Mouse (Mus musculus) embryonic facial prominence, embryonic 12.5 days (tissue): ENCODE results near the gene Adprhl2. TPM values are rescaled to one million over a fixed set of nuclear protein-coding genes. Genes with fewer than 3 reads are reported as not detected.

ENCODE experiments used
- polyA plus RNA-seq: library from polyadenylated mRNA; unstranded; fragments of >200 nt; fragmentation: Nextera tagmentation; extraction: Ambion mirVana; gene quantifications from 2 replicates; pipeline ENCODE4 v1.2.1, GENCODE M21; 2016

The Adprhl2 gene
- polyA plus RNA-seq, 1 experiment from 2014 or later, result 91.0 TPM

Other genes starting within 250 kb of the Adprhl2 start
- 42.8 and 45.3 TPM in 2 replicates for gene Lsm10, start 225.1 kb downstream of the Adprhl2 start, polyA plus RNA-seq
- 45.7 and 48.0 TPM in 2 replicates for gene Stk40, start 217.7 kb downstream of the Adprhl2 start, polyA plus RNA-seq
- 68.9 and 69.4 TPM in 2 replicates for gene Eva1b, start 174.0 kb downstream of the Adprhl2 start, polyA plus RNA-seq
- gene Sh3d21, start 158.2 kb downstream of the Adprhl2 start, polyA plus RNA-seq, result 7.0 and 8.4 TPM in 2 replicates
- gene Thrap3, start 118.9 kb downstream of the Adprhl2 start, polyA plus RNA-seq, result 298 and 302 TPM in 2 replicates
- gene Map7d1, start 65.4 kb downstream of the Adprhl2 start, polyA plus RNA-seq, result 95.8 and 102 TPM in 2 replicates
- 113 and 115 TPM in 2 replicates for gene Trappc3, start 59.4 kb downstream of the Adprhl2 start, polyA plus RNA-seq
- gene Col8a2, start 34.9 kb downstream of the Adprhl2 start, polyA plus RNA-seq, result 47.6 and 49.8 TPM in 2 replicates
- 17.0 and 17.8 TPM in 2 replicates for gene Tekt2, start 4.0 kb upstream of the Adprhl2 start, polyA plus RNA-seq
- 19.3 and 19.9 TPM in 2 replicates for gene Ago3, start 107.9 kb upstream of the Adprhl2 start, polyA plus RNA-seq
- 7.0 and 8.4 TPM in 2 replicates for gene Ago1, start 146.9 kb upstream of the Adprhl2 start, polyA plus RNA-seq
- gene Ago4, start 211.8 kb upstream of the Adprhl2 start, polyA plus RNA-seq, result 3.2 and 4.1 TPM in 2 replicates
- gene Clspn, start 235.2 kb upstream of the Adprhl2 start, polyA plus RNA-seq, result 40.7 and 41.4 TPM in 2 replicates